Mouse (Mus musculus) cerebellum, adult 2 months (tissue): ENCODE measurements around the gene Fbxo44.

ENCODE experiments used
- CTCF ChIP-seq: fragments of 200-500 bp; IDR thresholded peaks from 2 replicates; pipeline ENCODE4 v1.5.1; 2011; ENCODE audit warnings: low read depth, mild to moderate bottlenecking, control low read depth, low read length, moderate library complexity, borderline replicate concordance; ENCODE audit not compliant: insufficient read depth
- POLR2A ChIP-seq: fragments of 200-500 bp; IDR thresholded peaks from 2 replicates; pipeline ENCODE4 v1.6.1; 2011; ENCODE audit warnings: low read length, control low read depth, borderline replicate concordance; ENCODE audit not compliant: insufficient read depth

DNA sequence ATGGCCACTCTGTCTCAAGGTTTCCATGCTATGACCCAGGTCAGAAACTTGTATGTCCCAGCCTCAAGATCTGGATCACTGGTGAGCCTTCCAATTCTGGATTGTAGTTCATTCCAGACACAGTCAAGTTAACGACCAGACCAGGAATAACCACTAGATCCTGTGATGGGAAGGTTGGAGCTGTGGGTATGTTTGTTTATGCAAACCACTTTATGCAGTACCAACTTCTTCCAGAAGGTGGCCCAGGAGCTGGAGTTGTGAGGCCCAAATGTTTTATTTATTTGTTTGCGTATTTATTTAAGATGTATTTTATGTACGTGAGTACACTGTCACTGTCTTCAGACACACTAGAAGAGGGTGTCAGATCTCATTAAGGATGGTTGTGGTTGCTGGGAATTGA lies 5.3 kb downstream of the Fbxo44 start:
- TF ChIP-seq POLR2A (no peak), CTCF (peak; percentile 30; the same call in 1 of the 2 replicates)
